Mouse (Mus musculus): ENCODE results near the gene 4931428L18Rik. TPM values are rescaled to one million over a fixed set of nuclear protein-coding genes. Genes with fewer than 3 reads are reported as not detected.

The 4931428L18Rik gene
- 4.9 TPM for polyA plus RNA-seq (2014; fragmentation: Illumina TruSeq; extraction: RNeasy Lipid Tissue Mini Kit (QIAGEN cat#74804); ENCODE audit: low replicate concordance)

GRCm38 (mm10) chr1:31222564-31222963, at the start of gene 4931428L18Rik, which contains the start of gene Pih1d3:
Gene 4931428L18Rik (minus strand): TSS chr1:31222684.
Gene Pih1d3 (plus strand): TSS chr1:31222838.

GRCm38 (mm10) chr1:31176101-31176500, 46.4 kb downstream of the 4931428L18Rik start, which contains the start of gene Lgsn:
Gene Lgsn (plus strand): TSS chr1:31176401.

GRCm38 (mm10) chr1:30977868-30978267, 244.6 kb downstream of the 4931428L18Rik start, which contains the start of gene AC153137.1:
Gene AC153137.1 (minus strand): TSS chr1:30977968.

Other genes starting within 250 kb of the 4931428L18Rik start
- not detected for gene AC153137.1, start 244.7 kb downstream of the 4931428L18Rik start, polyA plus RNA-seq (2014; fragmentation: Illumina TruSeq; extraction: RNeasy Lipid Tissue Mini Kit (QIAGEN cat#74804); ENCODE audit: low replicate concordance)
- not detected for gene Lgsn, start 46.3 kb downstream of the 4931428L18Rik start, polyA plus RNA-seq (2014; fragmentation: Illumina TruSeq; extraction: RNeasy Lipid Tissue Mini Kit (QIAGEN cat#74804); ENCODE audit: low replicate concordance)
- not detected for gene Pih1d3, start 154 bp upstream of the 4931428L18Rik start, polyA plus RNA-seq (2014; fragmentation: Illumina TruSeq; extraction: RNeasy Lipid Tissue Mini Kit (QIAGEN cat#74804); ENCODE audit: low replicate concordance)